Mouse (Mus musculus) erythroblast, embryonic 14.5 days (primary cell): Measurements from ENCODE around the gene Bri3bp.

Source experiments
- GATA1 ChIP-seq: IDR thresholded peaks from 2 replicates; pipeline ENCODE4 v1.6.1; 2012; ENCODE audit warnings: low read length, inconsistent platforms, mixed read lengths
- TAL1 ChIP-seq: IDR thresholded peaks from 3 replicates; pipeline ENCODE4 v1.6.1; 2012; ENCODE audit warnings: low read length, inconsistent platforms, mixed read lengths

DNA sequence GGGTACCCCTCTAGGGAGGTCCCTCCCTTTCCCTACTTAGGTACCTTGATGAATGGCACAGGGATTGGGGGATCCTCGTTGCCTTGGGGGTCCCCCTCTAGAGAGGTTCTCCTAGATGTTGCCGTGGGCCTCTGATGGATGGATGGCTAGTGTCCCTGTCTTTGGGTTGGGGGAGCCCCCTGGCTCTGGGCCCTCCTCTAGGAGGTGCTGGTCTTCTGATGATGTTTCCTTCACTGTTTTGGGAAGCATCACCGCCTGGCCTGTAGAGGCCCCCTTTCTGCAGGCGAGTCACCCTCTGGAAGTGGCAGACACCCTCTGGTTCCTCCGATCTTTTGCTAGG is 34.9 kb downstream of the Bri3bp start:
- TF ChIP-seq GATA1 = no peak
- no peak for TF ChIP-seq TAL1
